In the genomic region with DNA sequence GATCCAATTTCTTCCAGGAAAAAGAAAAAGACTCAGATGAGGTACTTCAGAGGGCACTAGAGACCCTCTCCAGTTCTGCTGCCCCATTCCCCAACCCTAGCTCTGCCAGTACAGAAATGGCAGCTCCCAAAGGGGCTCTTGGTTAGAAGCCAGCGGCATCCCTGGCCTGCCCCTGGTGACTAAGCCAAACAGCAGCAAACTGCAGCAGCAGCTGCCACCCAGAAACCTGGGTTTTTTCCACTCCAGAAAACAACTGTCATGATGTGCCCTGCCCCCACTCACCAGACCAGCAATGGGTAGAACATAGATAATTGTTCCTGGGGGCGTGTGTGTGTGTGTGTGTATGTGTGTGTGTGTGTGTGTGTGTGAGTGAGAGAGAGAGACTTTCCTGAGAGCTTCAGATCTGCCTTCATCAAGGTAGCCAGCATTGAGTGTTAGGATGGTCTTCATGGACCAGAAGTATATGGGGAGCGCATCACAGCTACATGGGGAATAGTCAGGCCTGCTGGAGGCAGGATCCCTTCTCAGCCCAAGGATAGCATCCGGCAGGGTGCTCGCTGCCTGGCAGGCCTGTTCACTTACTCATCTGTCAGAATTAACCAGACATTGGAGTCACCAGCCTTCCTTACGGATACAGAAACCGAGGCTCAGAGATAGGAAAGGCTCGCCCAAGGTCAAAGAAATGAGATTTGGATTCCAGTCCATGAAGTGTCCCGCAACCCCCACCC, we compare ENCODE assay signal across 27 mouse cellular contexts. TPM values are rescaled to one million over a fixed set of nuclear protein-coding genes. Genes with fewer than 3 reads are reported as not detected.
DNase-seq lines count a peak whose midpoint lies in the region; ATAC-seq and TF ChIP-seq lines count a peak whose summit lies in the region.
"Had no signal": no experiment of that assay in that cellular context is flagged by ENCODE, and none has a peak within 500 bp of the region (broad histone marks: within the 10 kb centered on the region; RNA-seq: fewer than 3 reads in every experiment).

No protein-coding gene starts in this region.

- TF ChIP-seq POLR2A in CH12.LX (IDR thresholded peaks at IDR 0.05; ENCODE audit: low read depth, low read length): no peak

- no peak for TF ChIP-seq CTCF in CH12.LX (conservative IDR thresholded peaks at IDR 0.05 in 1 of 2, IDR thresholded peaks at IDR 0.05 in 1 of 2; ENCODE audit: low read depth in 2 of 2, low read length in 2 of 2)
- no peak for TF ChIP-seq CTCF in midbrain, postnatal 0 days (IDR thresholded peaks at IDR 0.05)

- no peak overlapping the region for H3K4me3 ChIP-seq in CH12.LX (replicated peaks in 1 of 3; ENCODE audit: low read depth in 2 of 3, low read length in 2 of 3, poor library complexity in 1 of 3)
- H3K4me3 ChIP-seq in midbrain, postnatal 0 days (ENCODE audit: low read depth, low read length): no peak overlapping the region
- H3K4me3 ChIP-seq: embryonic facial prominence, embryonic 10.5 days; forebrain, embryonic 15.5 days; heart, adult 2 months; heart, embryonic 13.5 days; hindbrain, embryonic 12.5 days; limb, embryonic 12.5 days; midbrain, embryonic 12.5 days; neural tube, embryonic 12.5 days had no signal

- in situ Hi-C loops in CH12.LX (cut with MboI; ENCODE audit: low pct_ligation_motif_present, low pct_unique_long_range_greater_than_20kb, low sequenced_read_pairs): no loop called here

- no peak for TF ChIP-seq RAD21 in CH12.LX (IDR thresholded peaks at IDR 0.05; ENCODE audit: low read depth, low read length)

- WGBS in midbrain, postnatal 0 days: 91% methylated on average over 9 of the region's 9 CpGs

- dilution Hi-C loops in CH12.LX (cut with MboI; ENCODE audit: extremely low pct_ligation_motif_present, extremely low pct_unique_long_range_greater_than_20kb, low sequenced_read_pairs): no loop called here

- TF ChIP-seq EP300 in CH12.LX (IDR thresholded peaks at IDR 0.05; ENCODE audit: low read length): no peak

- no peaks in the 10 kb centered on the region for H3K9me3 ChIP-seq in CH12.LX (replicated peaks; ENCODE audit: low read length)
- H3K9me3 ChIP-seq in midbrain, postnatal 0 days (ENCODE audit: low read length): no peaks in the 10 kb centered on the region
- H3K9me3 ChIP-seq: embryonic facial prominence, embryonic 10.5 days; forebrain, embryonic 15.5 days; heart, embryonic 13.5 days; hindbrain, embryonic 12.5 days; limb, embryonic 12.5 days; midbrain, embryonic 12.5 days; neural tube, embryonic 12.5 days had no signal

- ATAC-seq in midbrain, postnatal 0 days (ENCODE audit: low FRiP score): no peak
- no peak for ATAC-seq in monocyte, adult 5-6 weeks (replicated peaks; ENCODE audit: insufficient number of reproducible peaks, low FRiP score, low TSS enrichment, poor library complexity, severe bottlenecking)
- ATAC-seq: forebrain, embryonic 15.5 days; Patski had no signal

- no peak overlapping the region for H3K27ac ChIP-seq in CH12.LX (ENCODE audit: insufficient read depth, low read depth)
- H3K27ac ChIP-seq in midbrain, postnatal 0 days (ENCODE audit: low read depth, low read length): no peak overlapping the region
- H3K27ac ChIP-seq: embryonic facial prominence, embryonic 10.5 days; forebrain, embryonic 15.5 days; heart, adult 2 months; heart, embryonic 13.5 days; hindbrain, embryonic 12.5 days; limb, embryonic 12.5 days; midbrain, embryonic 12.5 days; neural tube, embryonic 12.5 days had no signal

- peaks cover 2 to 28% of the 10 kb centered on the region in 2 experiments; a peak in 2 of 4 replicates for H3K4me1 ChIP-seq in CH12.LX (ENCODE audit: control insufficient read depth in 1 of 2, insufficient read depth in 2 of 2)
- no peaks in the 10 kb centered on the region for H3K4me1 ChIP-seq in midbrain, postnatal 0 days (ENCODE audit: insufficient read depth, low read length)
- H3K4me1 ChIP-seq: forebrain, embryonic 15.5 days; hindbrain, embryonic 12.5 days; limb, embryonic 12.5 days; midbrain, embryonic 12.5 days; neural tube, embryonic 12.5 days had no signal

- no peaks in the 10 kb centered on the region for H3K27me3 ChIP-seq in CH12.LX (replicated peaks)
- no peaks in the 10 kb centered on the region for H3K27me3 ChIP-seq in midbrain, postnatal 0 days (ENCODE audit: insufficient read depth, low read length)
- H3K27me3 ChIP-seq: forebrain, embryonic 15.5 days; heart, embryonic 13.5 days; hindbrain, embryonic 12.5 days; limb, embryonic 12.5 days; midbrain, embryonic 12.5 days; neural tube, embryonic 12.5 days; Patski had no signal

- no peaks in the 10 kb centered on the region for H3K79me2 ChIP-seq in CH12.LX (replicated peaks; ENCODE audit: control insufficient read depth, extremely low read depth, insufficient read depth, poor library complexity, severe bottlenecking)

- no peaks in the 10 kb centered on the region for H3K36me3 ChIP-seq in CH12.LX (replicated peaks in 1 of 2; ENCODE audit: control insufficient read depth in 1 of 2, insufficient read depth in 1 of 2, low read length in 1 of 2)
- no peaks in the 10 kb centered on the region for H3K36me3 ChIP-seq in midbrain, postnatal 0 days (ENCODE audit: insufficient read depth, low read length)
- H3K36me3 ChIP-seq: embryonic facial prominence, embryonic 10.5 days; forebrain, embryonic 15.5 days; heart, embryonic 13.5 days; hindbrain, embryonic 12.5 days; limb, embryonic 12.5 days; midbrain, embryonic 12.5 days; neural tube, embryonic 12.5 days had no signal

- peak; percentile 23 for DNase-seq in gastrocnemius, postnatal 10 days
- no peak for DNase-seq in gastrocnemius, adult 8-10 months (ENCODE audit: low spot score in 2 of 2)
- DNase-seq in CH12.LX (ENCODE audit: extremely low read depth): peak; percentile 37
- DNase-seq in adrenal gland, postnatal 36 days: peak; percentile 63
- DNase-seq in midbrain, postnatal 0 days (ENCODE audit: low spot score): no peak
- no peak for DNase-seq in embryo, embryonic 10.5 days (ENCODE audit: low spot score)
- DNase-seq: cerebellum, adult 2 months; cerebellum, postnatal 36 days; gastrocnemius, postnatal 36 days; heart, adult 2 months; heart, postnatal 14 days; kidney, adult 11 months; kidney, postnatal 4 days; lung, postnatal 14 days had no signal

- no peak overlapping the region for H3K4me2 ChIP-seq in CH12.LX (ENCODE audit: insufficient read depth, low read depth, poor library complexity, severe bottlenecking)
- no peak overlapping the region for H3K4me2 ChIP-seq in midbrain, postnatal 0 days (ENCODE audit: low read depth, low read length, poor library complexity, severe bottlenecking)
- H3K4me2 ChIP-seq: forebrain, embryonic 15.5 days; heart, embryonic 13.5 days; hindbrain, embryonic 12.5 days; limb, embryonic 12.5 days; liver, embryonic 11.5 days; midbrain, embryonic 12.5 days; neural tube, embryonic 12.5 days had no signal

- H3K9ac ChIP-seq in CH12.LX (ENCODE audit: insufficient read depth, low read depth): no peak overlapping the region
- H3K9ac ChIP-seq in midbrain, postnatal 0 days (replicated peaks; ENCODE audit: low read length, poor library complexity, severe bottlenecking): no peak overlapping the region
- H3K9ac ChIP-seq: forebrain, embryonic 15.5 days; heart, embryonic 13.5 days; hindbrain, embryonic 12.5 days; limb, embryonic 12.5 days; liver, postnatal 0 days; midbrain, embryonic 12.5 days; neural tube, embryonic 12.5 days had no signal

TF ChIP-seq in CH12.LX, 34 proteins besides CTCF, POLR2A, EP300 and RAD21 (continues in another document):
- TF ChIP-seq E2F4 (IDR thresholded peaks at IDR 0.05; ENCODE audit: insufficient replicate concordance, low read depth, low read length): no peak
- TF ChIP-seq GABPA (IDR thresholded peaks at IDR 0.05; ENCODE audit: insufficient replicate concordance, low read depth, low read length): no peak
- TF ChIP-seq MYC (IDR thresholded peaks at IDR 0.05; ENCODE audit: low read depth, low read length): no peak
- no peak for TF ChIP-seq SMC3 (IDR thresholded peaks at IDR 0.05; ENCODE audit: low read depth, low read length)
- no peak for TF ChIP-seq POLR2AphosphoS2 (IDR thresholded peaks at IDR 0.05; ENCODE audit: low read depth, low read length)
- no peak for TF ChIP-seq TBP (conservative IDR thresholded peaks at IDR 0.05; ENCODE audit: low read depth, low read length)
- no peak for TF ChIP-seq MEF2A (IDR thresholded peaks at IDR 0.05; ENCODE audit: borderline replicate concordance, low read depth, low read length)
- TF ChIP-seq MXI1 (IDR thresholded peaks at IDR 0.05; ENCODE audit: low read depth, low read length): no peak
- TF ChIP-seq IRF4 (IDR thresholded peaks at IDR 0.05; ENCODE audit: low read depth, low read length): no peak
- TF ChIP-seq HCFC1 (IDR thresholded peaks at IDR 0.05; ENCODE audit: low read depth, low read length): no peak

RNA-seq across cellular contexts. Expression of gene Accsl, which starts 12.8 kb away (rescaled TPM):
- total RNA-seq in gastrocnemius, postnatal 10 days (2021): not detected
- not detected for total RNA-seq in gastrocnemius, adult 8-10 months (2022)
- 0.30 TPM in 1 of 2 replicates, not detected in the other for total RNA-seq in CH12.LX (2012; rRNA removed)
- not detected in 2 replicates for total RNA-seq in CH12.LX (2014; rRNA removed)
- polyA plus RNA-seq in CH12.LX (2012; ENCODE audit: insufficient read length, low read depth): 0.63 TPM in 1 of 2 replicates, not detected in the other
- total RNA-seq in adrenal gland, postnatal 36 days (2021): under 1 TPM in 1 of 2 experiments, not detected in 1; 0.86 TPM
- total RNA-seq in midbrain, postnatal 0 days (2014; rRNA removed): 0.52 TPM in 1 of 2 replicates, not detected in the other
- 0.11 and 0.51 TPM in 2 replicates for polyA plus RNA-seq in midbrain, postnatal 0 days (2015; fragmentation: Nextera tagmentation; extraction: Ambion mirVana)
- total RNA-seq in monocyte, adult 5-6 weeks (2017): not detected in 3 replicates
- total RNA-seq: gastrocnemius, postnatal 36 days; heart, adult 2 months; heart, postnatal 14 days; megakaryocyte, adult 5-6 weeks had no signal
- polyA plus RNA-seq: heart, embryonic 13.5 days; kidney, embryonic 16.5 days; limb, embryonic 12.5 days; liver, embryonic 11.5 days; Patski had no signal

RNA-seq across cellular contexts. Expression of gene Accs, which starts 32.1 kb away (rescaled TPM):
- total RNA-seq in gastrocnemius, postnatal 10 days (2021): 1 to 10 TPM; 4.2 to 6.2 TPM
- 1 to 10 TPM; 2.5 to 3.3 (median 2.9) TPM for total RNA-seq in gastrocnemius, adult 8-10 months (2022)
- total RNA-seq in CH12.LX (2012; rRNA removed) (4.2 and 6.7 TPM in 2 replicates), CH12.LX (2014; rRNA removed) (6.0 and 6.2 TPM in 2 replicates)
- 5.7 TPM in 2 replicates for polyA plus RNA-seq in CH12.LX (2012; ENCODE audit: insufficient read length, low read depth)
- 10 to 100 TPM in 1 of 2 experiments, 1 to 10 TPM in 1; 7.1 to 10.7 TPM for total RNA-seq in adrenal gland, postnatal 36 days (2021)
- total RNA-seq in midbrain, postnatal 0 days (2014; rRNA removed): 10.8 and 12.1 TPM in 2 replicates
- 4.7 and 4.9 TPM in 2 replicates for polyA plus RNA-seq in midbrain, postnatal 0 days (2015; fragmentation: Nextera tagmentation; extraction: Ambion mirVana)
- 8.3 to 17.9 TPM (median 17.1 TPM) in 3 replicates for total RNA-seq in monocyte, adult 5-6 weeks (2017)

RNA-seq across cellular contexts. Expression of gene Ext2, which starts 59.4 kb away (rescaled TPM):
- 10 to 100 TPM; 41.0 to 52.8 TPM for total RNA-seq in gastrocnemius, postnatal 10 days (2021)
- total RNA-seq in gastrocnemius, adult 8-10 months (2022): 10 to 100 TPM; 38.7 to 43.0 (median 42.0) TPM
- 21.7 and 26.9 TPM in 2 replicates for total RNA-seq in CH12.LX (2012; rRNA removed)
- total RNA-seq in CH12.LX (2014; rRNA removed): 18.7 and 20.2 TPM in 2 replicates
- 30.4 and 33.1 TPM in 2 replicates for polyA plus RNA-seq in CH12.LX (2012; ENCODE audit: insufficient read length, low read depth)
- 100 to 1,000 TPM in 1 of 2 experiments, 10 to 100 TPM in 1; 83.3 to 110 TPM for total RNA-seq in adrenal gland, postnatal 36 days (2021)
- 42.7 and 57.2 TPM in 2 replicates for total RNA-seq in midbrain, postnatal 0 days (2014; rRNA removed)
- polyA plus RNA-seq in midbrain, postnatal 0 days (2015; fragmentation: Nextera tagmentation; extraction: Ambion mirVana): 74.1 and 74.7 TPM in 2 replicates
- 10.4 to 43.3 TPM (median 12.9 TPM) in 3 replicates for total RNA-seq in monocyte, adult 5-6 weeks (2017)

Comparison
In these comparisons a context has a peak if more than half of its experiments do, and no peak if none do; other contexts are left out.
1. DNase-seq: peak in gastrocnemius, postnatal 10 days (single experiment), CH12.LX (single experiment) and adrenal gland, postnatal 36 days (2 of 2); none in gastrocnemius, adult 8-10 months (0 of 2), midbrain, postnatal 0 days (single experiment) and embryo, embryonic 10.5 days (single experiment).